Mouse (Mus musculus) G1E (cell line): ENCODE results near the gene Gsx1.

ENCODE experiments used
- CTCF ChIP-seq: IDR thresholded peaks from 2 replicates; pipeline ENCODE4 v1.5.1; 2012; ENCODE audit warnings: low read depth, low read length, inconsistent platforms, mixed read lengths
- GATA1 ChIP-seq: IDR thresholded peaks from 2 replicates; pipeline ENCODE4 v1.6.1; 2012; ENCODE audit warnings: borderline replicate concordance, low read length, inconsistent platforms, mixed read lengths
- GATA2 ChIP-seq: IDR thresholded peaks from 2 replicates; pipeline ENCODE4 v1.6.1; 2012; ENCODE audit warnings: low read depth, low read length, inconsistent platforms, borderline replicate concordance
- POLR2AphosphoS5 ChIP-seq: IDR thresholded peaks from 2 replicates; pipeline ENCODE4 v1.6.1; 2012; ENCODE audit warnings: low read depth, low read length, inconsistent platforms; ENCODE audit not compliant: insufficient replicate concordance
- TAL1 ChIP-seq: conservative IDR thresholded peaks from 2 replicates; pipeline ENCODE4 v1.6.1; 2012; ENCODE audit warnings: low read depth, low read length, inconsistent platforms, mixed read lengths

DNA sequence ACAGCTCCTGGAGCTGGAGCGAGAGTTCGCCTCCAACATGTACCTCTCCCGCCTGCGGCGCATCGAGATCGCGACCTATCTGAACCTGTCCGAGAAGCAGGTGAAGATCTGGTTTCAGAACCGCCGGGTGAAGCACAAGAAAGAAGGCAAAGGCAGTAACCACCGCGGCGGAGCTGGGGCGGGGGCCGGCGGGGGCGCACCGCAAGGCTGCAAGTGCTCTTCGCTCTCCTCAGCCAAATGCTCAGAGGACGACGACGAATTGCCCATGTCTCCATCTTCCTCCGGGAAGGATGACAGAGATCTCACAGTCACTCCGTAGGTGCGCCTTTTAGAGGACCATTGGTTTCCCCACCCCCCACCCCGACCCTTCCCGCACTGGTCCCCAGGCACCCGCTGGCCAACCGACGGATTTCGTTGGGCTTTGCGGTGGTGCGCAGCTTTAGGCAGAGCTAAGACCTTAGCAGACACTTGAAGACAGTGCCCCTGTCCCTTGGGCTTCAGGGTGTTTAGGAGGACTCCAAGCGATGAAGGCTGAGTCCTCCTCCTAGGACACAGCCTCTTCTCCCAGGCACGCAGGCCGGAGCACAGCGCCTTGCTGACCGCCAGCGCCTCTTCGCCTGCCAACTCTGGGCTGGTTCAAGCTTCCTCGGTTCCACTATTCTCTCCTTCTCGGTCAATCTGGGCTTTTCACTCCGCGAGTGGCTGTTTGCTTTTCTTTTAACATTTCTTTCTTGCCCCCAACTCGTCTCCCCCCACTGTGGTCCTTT, 1.5 kb downstream of the Gsx1 start:
- TF ChIP-seq CTCF (no peak), GATA1 (no peak), POLR2AphosphoS5 (no peak), GATA2 (no peak), TAL1 (no peak)
